8 mouse cellular contexts compared by ENCODE assay signal in genomic region chr7:27332353-27333199, GRCm38 (mm10). TPM values are rescaled to one million over a fixed set of nuclear protein-coding genes. Genes with fewer than 3 reads are reported as not detected.
DNase-seq lines count a peak whose midpoint lies in the region; ATAC-seq and TF ChIP-seq lines count a peak whose summit lies in the region.

No protein-coding gene starts in this region.

- H3K27me3 ChIP-seq in G1E (ENCODE audit: insufficient read depth, low read length) = peaks cover 82% of the 10 kb centered on the region
- H3K27me3 ChIP-seq in forebrain, embryonic 16.5 days (replicated peaks; ENCODE audit: control insufficient read depth, insufficient read depth, low read length) = peaks cover 72% of the 10 kb centered on the region

- under 1% methylated on average over 29 of the region's 39 CpGs for WGBS in forebrain, embryonic 16.5 days

- DNase-seq in G1E (ENCODE audit: low spot score) = peak; percentile 89
- DNase-seq in c-Kit-positive CD71-positive TER-119-negative erythroid progenitor cells, embryonic 14.5 days (ENCODE audit: low read depth) = peak; percentile 80
- DNase-seq in layer of hippocampus, postnatal 14 days (ENCODE audit: low spot score in 2 of 2) = peak; percentile 71 to 77
- peak; percentile 92 for DNase-seq in lung, postnatal 25 days (ENCODE audit: low spot score)
- DNase-seq in retina, embryonic 14.5 days (ENCODE audit: low spot score) = peak; percentile 88
- DNase-seq in thymus, postnatal 4 days = peak; percentile 97

- H3K4me3 ChIP-seq in G1E (ENCODE audit: low read depth, low read length) = peak overlapping the region; percentile 68; the same call in 1 of the 2 replicates
- peak overlapping the region; percentile 48 for H3K4me3 ChIP-seq in forebrain, embryonic 16.5 days (replicated peaks; ENCODE audit: low read length)

- H3K9ac ChIP-seq in forebrain, embryonic 16.5 days (replicated peaks; ENCODE audit: low read depth, low read length) = peak overlapping the region; percentile 58

- TF ChIP-seq CTCF in G1E (IDR thresholded peaks at IDR 0.05; ENCODE audit: low read depth, low read length) = peak; percentile 90

- no peaks in the 10 kb centered on the region for H3K9me3 ChIP-seq in G1E (replicated peaks)
- no peaks in the 10 kb centered on the region for H3K9me3 ChIP-seq in forebrain, embryonic 16.5 days (ENCODE audit: control insufficient read depth, low read length)

- peak overlapping the region; percentile 89 for H3K4me2 ChIP-seq in forebrain, embryonic 16.5 days (ENCODE audit: low read length)

- H3K36me3 ChIP-seq in G1E (replicated peaks) = no peaks in the 10 kb centered on the region
- H3K36me3 ChIP-seq in forebrain, embryonic 16.5 days (ENCODE audit: control insufficient read depth, insufficient read depth) = no peaks in the 10 kb centered on the region

- peaks cover 90% of the 10 kb centered on the region for H3K4me1 ChIP-seq in G1E (ENCODE audit: insufficient read depth, low read depth, low read length)
- peaks cover 60% of the 10 kb centered on the region for H3K4me1 ChIP-seq in forebrain, embryonic 16.5 days (replicated peaks; ENCODE audit: control insufficient read depth, insufficient read depth, low read length)

- H3K27ac ChIP-seq in forebrain, embryonic 16.5 days (ENCODE audit: low read length) = no peak overlapping the region

- ATAC-seq in G1E (ENCODE audit: extremely low read depth, insufficient number of reproducible peaks, low FRiP score, poor library complexity, severe bottlenecking) = peak; percentile 24; the same call in 1 of the 2 replicates
- ATAC-seq in forebrain, embryonic 16.5 days = no peak
- ATAC-seq in hematopoietic stem cell, adult 5-6 weeks (replicated peaks in 1 of 2; ENCODE audit: insufficient read depth in 1 of 2, low FRiP score in 2 of 2, low TSS enrichment in 1 of 2, low read depth in 1 of 2, poor library complexity in 2 of 2, severe bottlenecking in 2 of 2) = peak; percentile 14 to 16; a peak in 1 of 4 replicates

RNA-seq across cellular contexts. Expression of gene Ltbp4, which starts 4.9 kb away (rescaled TPM):
- total RNA-seq in G1E (2014; fragmentation: Nextera tagmentation) (0.39 and 9.1 TPM in 2 replicates), G1E (2017) (0.06 and 0.16 TPM in 2 replicates)
- 1.0 and 1.5 TPM in 2 replicates for polyA plus RNA-seq in G1E (2012)
- polyA plus RNA-seq in forebrain, embryonic 16.5 days (2015; fragmentation: Nextera tagmentation; extraction: Ambion mirVana) = 13.3 and 18.2 TPM in 2 replicates
- 1.9 TPM in 1 of 2 replicates, not detected in the other for total RNA-seq in hematopoietic stem cell, adult 5-6 weeks (2017)
- 10 to 100 TPM; 55.0 to 55.3 TPM for total RNA-seq in layer of hippocampus, postnatal 14 days (2021)

RNA-seq across cellular contexts. Expression of gene Shkbp1, which starts 23.2 kb away (rescaled TPM):
- total RNA-seq in G1E (2014; fragmentation: Nextera tagmentation) = 89.8 and 111 TPM in 2 replicates
- total RNA-seq in G1E (2017) = 27.4 and 29.5 TPM in 2 replicates
- 218 and 220 TPM in 2 replicates for polyA plus RNA-seq in G1E (2012)
- 88.1 and 95.5 TPM in 2 replicates for polyA plus RNA-seq in forebrain, embryonic 16.5 days (2015; fragmentation: Nextera tagmentation; extraction: Ambion mirVana)
- total RNA-seq in hematopoietic stem cell, adult 5-6 weeks (2017) = 15.8 and 22.4 TPM in 2 replicates
- 10 to 100 TPM; 24.7 to 26.2 TPM for total RNA-seq in layer of hippocampus, postnatal 14 days (2021)

RNA-seq across cellular contexts. Expression of gene Gm20479, which starts 24.6 kb away (rescaled TPM):
- not detected in 2 replicates for total RNA-seq in G1E (2014; fragmentation: Nextera tagmentation)
- total RNA-seq in G1E (2017) = 1.3 TPM in 1 of 2 replicates, not detected in the other
- polyA plus RNA-seq in G1E (2012) = 1.2 and 1.4 TPM in 2 replicates
- not detected in 2 replicates for polyA plus RNA-seq in forebrain, embryonic 16.5 days (2015; fragmentation: Nextera tagmentation; extraction: Ambion mirVana)
- not detected in 2 replicates for total RNA-seq in hematopoietic stem cell, adult 5-6 weeks (2017)
- total RNA-seq in layer of hippocampus, postnatal 14 days (2021) = not detected

Comparison
In these comparisons a context has a peak if more than half of its experiments do, and no peak if none do; other contexts are left out.
1. RNA of gene Ltbp4, which starts 4.9 kb away (total RNA-seq): 55.0 to 55.3 TPM in layer of hippocampus, postnatal 14 days; 0.06 to 9.1 TPM in G1E and 1.9 TPM in hematopoietic stem cell, adult 5-6 weeks; every median in the first group is over 4 times any median in the second.
2. Peak in every context shown above with its lines, with median percentiles within 50 percentile points of each other: DNase-seq.